Comparison of ENCODE assay signal across 10 mouse cellular contexts in the genomic region with DNA sequence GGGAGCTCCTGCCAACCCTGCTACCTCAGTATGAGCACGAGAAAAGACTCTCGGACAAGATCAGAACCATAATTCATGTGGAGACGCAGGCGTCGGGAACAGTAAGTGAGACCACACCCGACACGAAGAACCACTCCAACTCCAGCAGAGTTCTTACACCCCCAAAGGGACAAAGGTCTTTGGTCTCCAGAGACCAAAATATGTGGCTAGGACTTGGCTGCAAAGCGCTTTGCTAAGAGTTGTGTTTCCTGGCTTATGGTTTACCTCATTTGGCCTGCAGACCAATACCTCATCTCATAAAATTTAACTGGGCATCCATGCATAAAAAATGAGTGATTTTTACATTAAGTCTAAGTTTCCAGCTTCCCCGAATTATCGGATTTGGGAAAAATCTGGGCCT.
"Had no signal": no experiment of that assay in that cellular context is flagged by ENCODE, and none has a peak within 500 bp of the region (broad histone marks: within the 10 kb centered on the region; RNA-seq: fewer than 3 reads in every experiment).

No protein-coding gene starts in this region.

- ATAC-seq: intestine, embryonic 15.5 days; midbrain, embryonic 15.5 days had no signal

- H3K4me1 ChIP-seq: intestine, embryonic 15.5 days; liver, embryonic 12.5 days; megakaryocyte, embryonic 14.5 days; midbrain, embryonic 15.5 days; neural tube, embryonic 12.5 days had no signal

- H3K36me3 ChIP-seq: intestine, embryonic 15.5 days; liver, embryonic 12.5 days; midbrain, embryonic 15.5 days; neural tube, embryonic 12.5 days had no signal

- H3K27ac ChIP-seq: intestine, embryonic 15.5 days; liver, embryonic 12.5 days; midbrain, embryonic 15.5 days; neural tube, embryonic 12.5 days; stomach, postnatal 0 days had no signal

- DNase-seq: lung, embryonic 14.5 days; lung, postnatal 10 days; lung, postnatal 4 days; thymus, postnatal 4 days had no signal

- H3K27me3 ChIP-seq: intestine, embryonic 15.5 days; liver, embryonic 12.5 days; megakaryocyte, embryonic 14.5 days; midbrain, embryonic 15.5 days; neural tube, embryonic 12.5 days had no signal

- H3K9ac ChIP-seq: intestine, embryonic 15.5 days; liver, embryonic 12.5 days; lung, embryonic 14.5 days; midbrain, embryonic 15.5 days; neural tube, embryonic 12.5 days had no signal

- H3K4me3 ChIP-seq: intestine, embryonic 15.5 days; liver, embryonic 12.5 days; megakaryocyte, embryonic 14.5 days; midbrain, embryonic 15.5 days; neural tube, embryonic 12.5 days had no signal

- H3K9me3 ChIP-seq: intestine, embryonic 15.5 days; liver, embryonic 12.5 days; midbrain, embryonic 15.5 days; neural tube, embryonic 12.5 days had no signal
